Mouse (Mus musculus) stomach, postnatal 0 days (tissue): ENCODE results near the gene Dnmt3l.

ENCODE experiments used
- CTCF ChIP-seq: IDR thresholded peaks from 2 replicates; pipeline ENCODE4 v1.5.1; 2016; ENCODE audit warnings: antibody characterized with exemption, low read depth, mild to moderate bottlenecking, moderate library complexity
- EP300 ChIP-seq: optimal IDR thresholded peaks from 2 replicates; pipeline ENCODE3; 2016; ENCODE audit warnings: antibody characterized with exemption

DNA sequence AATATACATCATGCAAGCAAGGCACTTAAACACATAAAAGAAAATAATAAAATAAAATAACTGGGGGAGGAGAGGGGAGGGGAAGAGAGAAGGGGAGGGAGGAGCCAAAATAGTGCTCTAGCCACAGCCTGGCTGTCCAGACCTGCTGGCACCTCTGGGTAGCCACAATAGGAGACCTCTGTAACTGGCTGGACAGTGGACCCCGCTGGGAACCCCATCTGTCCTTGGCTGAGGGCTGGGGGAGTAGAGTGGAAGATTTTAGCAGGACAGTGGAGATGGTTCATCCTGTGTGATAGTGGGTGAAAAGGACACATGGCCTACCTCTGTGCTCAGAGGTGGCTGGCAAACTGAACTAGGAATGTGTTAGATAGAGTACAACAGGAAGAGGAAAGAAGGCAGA is 2.8 kb downstream of the Dnmt3l start:
- no peak for TF ChIP-seq CTCF
- TF ChIP-seq EP300 = no peak
